Mouse (Mus musculus): ENCODE data around the gene Itgb7.

Gene Itgb7

GRCm38 (mm10) chr15:102198841-102199240 is 32.9 kb downstream of the Itgb7 start:
- in situ Hi-C loops (cut with MboI; ENCODE audit: low sequenced_read_pairs), result no loop called here

- in situ Hi-C loops (cut with MboI; ENCODE audit: low sequenced_read_pairs), result no loop called here
Observed at GRCm38 (mm10) chr15:102195373-102195772, 36.4 kb downstream of the Itgb7 start.

GRCm38 (mm10) chr15:102194439-102194838 is 37.3 kb downstream of the Itgb7 start:
- in situ Hi-C loops (cut with MboI; ENCODE audit: low sequenced_read_pairs), result no loop called here

GRCm38 (mm10) chr15:102193652-102194051 is 38.1 kb downstream of the Itgb7 start:
- in situ Hi-C loops (cut with MboI; ENCODE audit: low sequenced_read_pairs), result no loop called here

GRCm38 (mm10) chr15:102192820-102193386 is 38.8 kb downstream of the Itgb7 start:
- in situ Hi-C loops (cut with MboI; ENCODE audit: low sequenced_read_pairs), result no loop called here

GRCm38 (mm10) chr15:102192271-102192812 is 39.4 kb downstream of the Itgb7 start:
- in situ Hi-C loops (cut with MboI; ENCODE audit: low sequenced_read_pairs), result no loop called here

- in situ Hi-C loops (cut with MboI; ENCODE audit: low sequenced_read_pairs), result no loop called here
Observed at GRCm38 (mm10) chr15:102191699-102192098, 40.0 kb downstream of the Itgb7 start.

GRCm38 (mm10) chr15:102188883-102189282 is 42.9 kb downstream of the Itgb7 start:
- in situ Hi-C loops (cut with MboI; ENCODE audit: low sequenced_read_pairs), result no loop called here

GRCm38 (mm10) chr15:102188096-102188495 is 43.6 kb downstream of the Itgb7 start:
- in situ Hi-C loops (cut with MboI; ENCODE audit: low sequenced_read_pairs), result no loop called here

- in situ Hi-C loops (cut with MboI; ENCODE audit: low sequenced_read_pairs), result no loop called here
Observed at GRCm38 (mm10) chr15:102186239-102186638, 45.5 kb downstream of the Itgb7 start.

- in situ Hi-C loops (cut with MboI; ENCODE audit: low sequenced_read_pairs), result no loop called here
Observed at GRCm38 (mm10) chr15:102183076-102183475, 48.7 kb downstream of the Itgb7 start.

- in situ Hi-C loops (cut with MboI; ENCODE audit: low sequenced_read_pairs), result no loop called here
Observed at GRCm38 (mm10) chr15:102179924-102180323, 51.8 kb downstream of the Itgb7 start.

- in situ Hi-C loops (cut with MboI; ENCODE audit: low sequenced_read_pairs), result no loop called here
Observed at GRCm38 (mm10) chr15:102179106-102179505, 52.6 kb downstream of the Itgb7 start.

GRCm38 (mm10) chr15:102178279-102178678 is 53.5 kb downstream of the Itgb7 start:
- in situ Hi-C loops (cut with MboI; ENCODE audit: low sequenced_read_pairs), result no loop called here

- in situ Hi-C loops (cut with MboI; ENCODE audit: low sequenced_read_pairs), result no loop called here
Observed at GRCm38 (mm10) chr15:102177417-102177816, 54.3 kb downstream of the Itgb7 start.

GRCm38 (mm10) chr15:102176571-102177316 is 55.0 kb downstream of the Itgb7 start:
- in situ Hi-C loops (cut with MboI; ENCODE audit: low sequenced_read_pairs), result no loop called here

GRCm38 (mm10) chr15:102175736-102176319 is 55.9 kb downstream of the Itgb7 start:
- in situ Hi-C loops (cut with MboI; ENCODE audit: low sequenced_read_pairs), result no loop called here

GRCm38 (mm10) chr15:102173581-102173980 is 58.2 kb downstream of the Itgb7 start:
- in situ Hi-C loops (cut with MboI; ENCODE audit: low sequenced_read_pairs), result no loop called here

GRCm38 (mm10) chr15:102169064-102169463 is 62.7 kb downstream of the Itgb7 start:
- in situ Hi-C loops (cut with MboI; ENCODE audit: low sequenced_read_pairs), result no loop called here

- in situ Hi-C loops (cut with MboI; ENCODE audit: low sequenced_read_pairs), result no loop called here
Observed at GRCm38 (mm10) chr15:102167620-102168021, 64.1 kb downstream of the Itgb7 start.
